Mouse (Mus musculus) ES-E14 (cell line): ENCODE data around the gene Pard6b. TPM values are rescaled to one million over a fixed set of nuclear protein-coding genes. Genes with fewer than 3 reads are reported as not detected.

ENCODE experiments used
- DNase-seq: peaks from one replicate; pipeline ENCODE4 v3.0.0-alpha.2; 2013; ENCODE audit warnings: low read depth, low spot score
- H3K27ac ChIP-seq: 2 replicates; pipeline ENCODE4 v1.5.1; 2012; ENCODE audit warnings: low read depth, mild to moderate bottlenecking, low read length, moderate library complexity, mixed read lengths; ENCODE audit not compliant: poor library complexity, insufficient read depth, severe bottlenecking
- H3K36me3 ChIP-seq: 2 replicates; pipeline ENCODE4 v1.6.1; 2012; ENCODE audit warnings: mild to moderate bottlenecking, low read length, moderate library complexity, mixed read lengths; ENCODE audit not compliant: control insufficient read depth, poor library complexity, insufficient read depth, severe bottlenecking
- H3K4me1 ChIP-seq, 2 experiments: fragments of 150-350 bp in 1 of 2; sonication (generic) in 1 of 2; 2 replicates each; pipeline ENCODE4 v1.6.1; 2012; ENCODE audit warnings: low read length in 2 of 2, mild to moderate bottlenecking in 1 of 2, mixed read lengths in 1 of 2; ENCODE audit not compliant: control insufficient read depth in 2 of 2, insufficient read depth in 2 of 2, poor library complexity in 1 of 2
- H3K4me3 ChIP-seq, 2 experiments: fragments of 150-350 bp in 1 of 2; sonication (generic) in 1 of 2; 2 replicates each; pipeline ENCODE4 v1.5.1; 2012; ENCODE audit warnings: low read length in 2 of 2, low read depth in 1 of 2, mild to moderate bottlenecking in 1 of 2, mixed read lengths in 1 of 2; ENCODE audit not compliant: insufficient read depth in 1 of 2, poor library complexity in 1 of 2, severe bottlenecking in 1 of 2
- H3K9ac ChIP-seq: 2 replicates; pipeline ENCODE4 v1.6.1; 2012; ENCODE audit warnings: low read depth, mild to moderate bottlenecking, low read length, mixed read lengths; ENCODE audit not compliant: poor library complexity, insufficient read depth, severe bottlenecking
- H3K9me3 ChIP-seq: fragments of 150-350 bp; sonication (generic); 2 replicates; pipeline ENCODE4 v1.6.1; 2012; ENCODE audit warnings: low read depth, mild to moderate bottlenecking, low read length; ENCODE audit not compliant: control insufficient read depth, insufficient read depth
- CHD2 ChIP-seq: IDR thresholded peaks from 2 replicates; pipeline ENCODE4 v1.6.1; 2014; ENCODE audit warnings: mild to moderate bottlenecking, low read depth, low read length, inconsistent platforms
- HCFC1 ChIP-seq: IDR thresholded peaks from 2 replicates; pipeline ENCODE4 v1.6.1; 2012; ENCODE audit warnings: low read length, inconsistent platforms, borderline replicate concordance; ENCODE audit not compliant: insufficient read depth
- MAFK ChIP-seq: IDR thresholded peaks from 2 replicates; pipeline ENCODE4 v1.6.1; 2014; ENCODE audit warnings: mild to moderate bottlenecking, low read depth, low read length, inconsistent platforms; ENCODE audit not compliant: insufficient read depth
- ZC3H11A ChIP-seq: IDR thresholded peaks from 2 replicates; pipeline ENCODE4 v1.6.1; 2012; ENCODE audit warnings: low read depth, mild to moderate bottlenecking, inconsistent platforms, low read length, borderline replicate concordance
- ZNF384 ChIP-seq: IDR thresholded peaks from 2 replicates; pipeline ENCODE4 v1.6.1; 2012; ENCODE audit warnings: low read depth, low read length, inconsistent platforms
- in situ Hi-C, 2 experiments: fragments of 600-800 bp; cut with MboI; formaldehyde crosslinking; loops; one replicate each; pipeline ENCODE4 v1.15.1; 2025; ENCODE audit warnings: low sequenced_read_pairs in 2 of 2, inconsistent platforms in 1 of 2; ENCODE audit not compliant: unreplicated experiment in 2 of 2
- total RNA-seq: library from RNA; depleted of rRNA; stranded (reverse); fragments of 300-350 nt; gene quantifications from 2 replicates; pipeline ENCODE4 v1.2.3, GENCODE M21; 2012

Pard6b gene
- total RNA-seq, 1 experiment: 15.3 TPM

GRCm38 (mm10) chr2:168113263-168113662, 32.5 kb downstream of the Pard6b start:
- Histone ChIP-seq H3K36me3 (no peaks in the 10 kb centered on the region), H3K4me1 (peaks cover 6 to 37% of the 10 kb centered on the region in 2 experiments), H3K9ac (peak overlapping the region; percentile 36; the same call in 1 of the 2 replicates), H3K9me3 (no peaks in the 10 kb centered on the region), H3K27ac (peak overlapping the region; percentile 34; the same call in 1 of the 2 replicates), H3K4me3 (no peak overlapping the region)
- in situ Hi-C loops: no loop called here
- no peak for DNase-seq
- TF ChIP-seq ZC3H11A (no peak), ZNF384 (no peak), MAFK (no peak), CHD2 (no peak)

- in situ Hi-C loops: no loop called here
- H3K4me1 ChIP-seq: peaks cover 6 to 37% of the 10 kb centered on the region in 2 experiments
- DNase-seq: no peak
- H3K9me3 ChIP-seq: no peaks in the 10 kb centered on the region
- H3K9ac ChIP-seq: peak overlapping the region; percentile 36; the same call in 1 of the 2 replicates
- H3K36me3 ChIP-seq: no peaks in the 10 kb centered on the region
- H3K27ac ChIP-seq: no peak overlapping the region
- TF ChIP-seq ZNF384 (no peak), CHD2 (no peak), MAFK (no peak), ZC3H11A (no peak), HCFC1 (no peak)
- no peak overlapping the region for H3K4me3 ChIP-seq
These were observed 32.9 kb downstream of the Pard6b start for GRCm38 (mm10) chr2:168113692-168114091.

DNA sequence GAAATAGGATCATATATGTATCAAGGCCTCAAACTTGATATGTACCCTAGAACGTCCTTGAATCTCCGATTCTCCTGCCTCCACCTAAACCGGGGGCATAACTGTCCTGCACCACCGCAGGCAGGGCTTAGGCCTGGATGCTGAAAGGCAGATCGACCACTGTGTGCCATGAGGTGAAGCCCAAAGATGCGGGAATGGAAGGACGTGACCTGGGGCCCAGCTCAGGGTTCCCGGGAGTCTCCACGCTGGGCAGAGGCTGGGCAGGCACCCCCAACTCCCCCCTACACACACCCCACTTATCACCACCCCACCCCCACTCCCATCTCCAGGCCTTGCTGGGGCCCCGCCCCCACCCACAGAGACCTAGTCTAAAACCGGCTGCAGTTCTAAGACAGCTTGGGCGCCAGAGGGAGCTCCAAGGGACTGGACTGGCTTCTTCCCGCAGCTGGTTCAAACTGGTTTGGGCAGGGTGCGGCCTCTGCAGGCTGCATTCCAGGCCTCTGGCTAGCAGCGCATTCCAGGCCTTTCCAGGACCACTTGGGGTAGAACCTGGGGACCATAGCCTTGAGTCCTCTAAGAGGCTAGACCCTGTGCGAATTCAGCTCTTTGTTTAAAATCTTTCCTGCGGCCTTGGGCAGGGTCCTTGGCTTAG, 34.0 kb downstream of the Pard6b start:
- Histone ChIP-seq H3K27ac (peak overlapping the region; percentile 84), H3K9me3 (no peaks in the 10 kb centered on the region), H3K36me3 (no peaks in the 10 kb centered on the region), H3K4me1 (peaks cover 6 to 42% of the 10 kb centered on the region in 2 experiments), H3K9ac (peak overlapping the region; percentile 60; the same call in 1 of the 2 replicates), H3K4me3 (0 out of 4 replicates have a peak overlapping the region, but pooled peaks of 1 of the 2 experiments have one; percentile 1)
- no peak for TF ChIP-seq MAFK
- no peak for TF ChIP-seq ZC3H11A
- TF ChIP-seq ZNF384: 0 out of 2 replicates have a peak, but pooled peaks have one; percentile 8
- TF ChIP-seq CHD2: peak; percentile 25; the same call in 1 of the 2 replicates
- TF ChIP-seq HCFC1: peak; percentile 38; the same call in 1 of the 2 replicates
- in situ Hi-C loops: no loop called here
- peak; percentile 96 for DNase-seq

DNA sequence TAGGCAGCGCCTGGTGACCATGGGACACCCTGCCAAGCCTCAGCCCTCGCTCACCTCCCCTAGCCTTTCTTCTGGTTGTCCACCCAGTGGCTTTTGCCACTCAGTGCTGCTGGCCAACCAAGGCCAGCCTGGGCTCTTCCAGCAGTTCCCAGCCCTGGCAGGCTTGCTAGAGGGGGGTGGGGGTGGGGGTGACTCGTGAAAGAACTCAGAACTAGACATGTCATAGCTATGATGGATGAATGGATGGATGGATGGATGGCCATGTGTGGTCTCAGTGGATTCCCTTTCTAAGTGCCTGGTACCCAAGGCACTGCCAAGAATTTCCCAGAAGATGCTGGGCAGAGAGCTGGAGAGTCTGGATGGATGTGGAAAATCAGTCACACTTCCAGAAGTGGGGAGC, 35.0 kb downstream of the Pard6b start:
- no peak for DNase-seq
- peak overlapping the region; percentile 48; the same call in 1 of the 2 replicates for H3K9ac ChIP-seq
- H3K9me3 ChIP-seq: no peaks in the 10 kb centered on the region
- H3K4me1 ChIP-seq: peaks cover 6 to 43% of the 10 kb centered on the region in 2 experiments
- H3K27ac ChIP-seq: peak overlapping the region; percentile 84
- H3K36me3 ChIP-seq: no peaks in the 10 kb centered on the region
- H3K4me3 ChIP-seq: no peak overlapping the region
- in situ Hi-C loops: no loop called here
- no peak for TF ChIP-seq MAFK
- TF ChIP-seq HCFC1: no peak
- TF ChIP-seq ZNF384: no peak
- TF ChIP-seq ZC3H11A: no peak
- TF ChIP-seq CHD2: no peak

DNA sequence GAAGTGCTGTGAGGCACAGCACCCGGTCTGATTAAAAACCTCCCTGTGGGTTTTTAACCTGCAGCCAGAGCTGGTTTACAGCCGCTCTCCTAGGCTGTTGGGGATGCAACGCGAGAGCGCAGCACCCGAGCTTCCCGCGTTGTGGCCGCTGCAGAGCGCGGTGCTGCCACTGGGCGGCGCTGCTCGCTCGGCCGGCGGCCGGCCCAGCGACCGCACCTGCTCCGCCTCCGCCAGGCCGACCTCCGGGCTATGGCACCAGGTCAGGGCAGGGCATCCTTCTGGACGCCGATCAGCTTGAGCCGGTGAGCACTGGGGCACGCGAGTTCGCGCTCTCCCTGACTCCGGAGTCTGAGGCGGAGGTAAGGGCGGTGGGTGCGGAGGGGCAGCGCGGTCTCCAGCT, 36.3 kb downstream of the Pard6b start:
- H3K9ac ChIP-seq: peak overlapping the region; percentile 92
- in situ Hi-C loops: no loop called here
- peak overlapping the region; percentile 57 to 87 for H3K4me3 ChIP-seq
- peak overlapping the region; percentile 54; the same call in 1 of the 2 replicates for H3K27ac ChIP-seq
- no peaks in the 10 kb centered on the region for H3K9me3 ChIP-seq
- TF ChIP-seq ZC3H11A (peak; percentile 41; the same call in 1 of the 2 replicates), MAFK (no peak), ZNF384 (no peak), CHD2 (peak; percentile 55; the same call in 1 of the 2 replicates), HCFC1 (peak; percentile 48; the same call in 1 of the 2 replicates)
- H3K4me1 ChIP-seq: peaks cover 6 to 43% of the 10 kb centered on the region in 2 experiments
- no peak for DNase-seq
- no peaks in the 10 kb centered on the region for H3K36me3 ChIP-seq
